Mouse (Mus musculus): ENCODE measurements around the gene Nebl. TPM values are rescaled to one million over a fixed set of nuclear protein-coding genes. Genes with fewer than 3 reads are reported as not detected.
A peak's percentile ranks its signal among the peaks of the same experiment; 100 is the strongest.

Gene Nebl
- total RNA-seq, 1 experiment from 2014 or later, result 0.38 TPM

DNA sequence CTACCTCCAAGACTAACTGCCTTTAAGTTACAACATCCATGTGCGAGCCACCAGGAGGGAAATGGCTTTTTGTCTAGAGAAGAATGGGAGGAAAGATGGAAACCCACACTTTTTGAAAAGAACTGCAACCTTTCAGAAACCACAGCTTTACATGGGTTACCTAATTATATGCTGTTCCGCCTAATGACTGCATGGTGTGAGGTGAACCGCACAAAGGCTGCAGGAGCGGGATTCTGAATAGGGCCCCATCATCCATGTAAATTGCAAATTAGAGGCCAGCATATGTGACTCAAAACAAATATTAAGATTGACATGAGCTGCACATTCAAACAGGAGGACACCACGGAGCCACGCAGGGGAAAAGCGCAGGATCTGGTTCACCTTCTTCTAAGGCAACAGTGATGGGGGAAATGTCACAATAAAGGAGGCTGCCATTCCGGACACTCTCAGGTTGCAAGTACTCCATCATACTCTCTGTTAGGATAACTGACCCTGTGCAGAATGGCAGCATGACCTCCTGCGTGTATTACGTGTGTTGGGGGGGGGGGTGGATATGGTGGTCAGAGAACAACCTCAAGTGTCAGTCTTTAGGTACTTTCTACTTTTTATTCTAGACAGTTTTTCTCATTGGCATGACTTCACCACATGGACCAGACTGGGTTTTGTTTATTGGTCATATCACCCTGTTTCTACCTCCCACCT is 294.4 kb downstream of the Nebl start:
- no peak for ATAC-seq (replicated peaks; ENCODE audit: insufficient number of reproducible peaks, low FRiP score, low TSS enrichment, poor library complexity, severe bottlenecking)

- no peak for ATAC-seq (replicated peaks; ENCODE audit: insufficient number of reproducible peaks, low FRiP score, low TSS enrichment, poor library complexity, severe bottlenecking)
Measured at GRCm38 (mm10) chr2:17435217-17435616, 296.0 kb downstream of the Nebl start.

DNA sequence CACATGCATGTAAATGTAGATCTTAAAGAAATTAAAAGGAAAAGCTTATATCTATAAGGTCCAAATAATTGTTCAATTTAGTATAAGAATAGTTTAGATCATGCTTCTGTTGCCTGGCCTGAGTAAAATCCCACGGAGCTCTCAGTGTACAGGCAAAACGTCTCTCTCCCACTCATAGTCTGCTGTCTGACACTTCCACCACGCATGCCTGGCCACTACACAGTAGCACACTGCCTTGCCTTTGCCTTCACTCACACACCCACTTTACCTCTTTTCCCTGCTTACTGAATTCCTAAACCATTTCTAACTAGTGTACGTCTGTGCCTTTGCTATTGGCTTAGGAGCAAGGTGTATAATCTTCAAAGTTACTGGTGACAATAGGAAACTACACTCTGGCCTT is 302.2 kb downstream of the Nebl start:
- ATAC-seq (replicated peaks; ENCODE audit: insufficient number of reproducible peaks, low FRiP score, low TSS enrichment, poor library complexity, severe bottlenecking), result no peak

DNA sequence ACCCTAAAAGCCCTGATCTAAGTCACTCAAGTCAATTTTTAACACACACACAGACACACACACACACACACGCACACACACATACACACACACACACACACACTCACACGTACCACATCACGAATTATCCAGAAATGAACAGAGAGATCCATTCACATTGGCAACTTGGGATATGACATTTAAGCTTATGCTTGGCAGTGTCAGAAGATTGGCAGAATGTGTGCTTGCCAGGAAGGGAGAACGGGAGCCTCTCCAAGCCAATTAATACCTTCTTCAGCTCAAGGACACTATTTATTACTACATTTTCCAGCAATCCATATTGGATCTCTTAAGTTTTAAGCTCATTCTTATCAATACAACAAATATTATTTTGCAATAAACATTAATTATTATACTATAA is 303.1 kb downstream of the Nebl start:
- no peak for ATAC-seq (replicated peaks; ENCODE audit: insufficient number of reproducible peaks, low FRiP score, low TSS enrichment, poor library complexity, severe bottlenecking)

GRCm38 (mm10) chr2:17422967-17423366 is 308.3 kb downstream of the Nebl start:
- no peak for ATAC-seq (replicated peaks; ENCODE audit: insufficient number of reproducible peaks, low FRiP score, low TSS enrichment, poor library complexity, severe bottlenecking)

DNA sequence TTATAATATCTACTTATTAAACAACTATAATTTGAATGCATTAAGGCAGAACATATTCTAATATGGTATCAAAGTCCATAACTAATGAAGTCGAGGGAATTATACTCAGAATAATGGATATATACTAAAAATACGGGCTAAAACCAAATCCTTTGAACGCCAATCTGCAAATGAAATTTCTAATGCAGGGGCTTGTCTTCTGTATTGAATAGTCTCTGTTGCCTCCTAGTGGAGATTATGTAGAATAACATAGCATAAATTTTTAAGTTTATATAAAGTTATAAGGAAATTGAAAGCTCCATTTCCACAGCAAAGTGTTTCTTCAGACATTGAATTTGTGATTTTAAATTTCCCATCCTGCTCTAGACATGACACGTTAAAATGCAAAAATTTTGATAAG is 315.9 kb downstream of the Nebl start:
- no peak for ATAC-seq (replicated peaks; ENCODE audit: insufficient number of reproducible peaks, low FRiP score, low TSS enrichment, poor library complexity, severe bottlenecking)

- no peak for ATAC-seq (replicated peaks; ENCODE audit: insufficient number of reproducible peaks, low FRiP score, low TSS enrichment, poor library complexity, severe bottlenecking)
Measured at GRCm38 (mm10) chr2:17414324-17414723, 316.9 kb downstream of the Nebl start.

DNA sequence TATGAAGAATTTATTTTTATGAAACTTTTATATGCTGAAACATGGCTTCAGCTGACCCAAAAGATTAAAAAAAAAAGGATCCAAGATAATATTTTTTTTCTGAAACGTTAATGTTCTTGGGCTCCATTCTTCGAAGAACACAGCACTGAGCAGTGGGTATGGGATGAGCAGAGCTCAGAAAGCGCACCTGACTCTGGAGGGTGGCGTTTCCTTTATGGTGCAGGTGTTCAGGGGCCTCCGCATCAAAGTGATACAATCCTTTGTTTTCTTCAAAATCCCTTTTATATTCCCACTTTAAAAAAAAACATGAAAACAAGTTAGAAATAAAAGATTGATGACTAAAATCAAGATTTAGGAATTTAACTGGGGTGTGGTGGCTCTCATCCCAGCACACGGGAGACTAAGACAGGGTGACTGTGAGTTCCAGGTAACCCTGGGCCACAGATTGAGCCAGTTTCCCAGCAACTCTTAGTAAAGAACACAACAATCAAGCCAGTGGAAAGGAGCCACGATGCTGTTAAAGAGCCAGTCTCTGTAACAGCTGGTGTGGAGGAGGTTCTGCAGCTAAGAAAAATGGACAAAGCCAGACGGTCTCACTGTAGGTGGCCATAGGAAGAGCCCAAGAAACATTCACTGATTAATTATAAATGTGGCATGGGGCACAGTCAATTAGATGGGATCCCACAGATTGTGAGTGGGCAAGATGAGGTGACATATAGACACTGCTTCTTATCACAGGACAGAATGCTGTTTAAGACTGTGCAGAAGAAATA is 317.6 kb downstream of the Nebl start:
- no peak for ATAC-seq (replicated peaks; ENCODE audit: insufficient number of reproducible peaks, low FRiP score, low TSS enrichment, poor library complexity, severe bottlenecking)

DNA sequence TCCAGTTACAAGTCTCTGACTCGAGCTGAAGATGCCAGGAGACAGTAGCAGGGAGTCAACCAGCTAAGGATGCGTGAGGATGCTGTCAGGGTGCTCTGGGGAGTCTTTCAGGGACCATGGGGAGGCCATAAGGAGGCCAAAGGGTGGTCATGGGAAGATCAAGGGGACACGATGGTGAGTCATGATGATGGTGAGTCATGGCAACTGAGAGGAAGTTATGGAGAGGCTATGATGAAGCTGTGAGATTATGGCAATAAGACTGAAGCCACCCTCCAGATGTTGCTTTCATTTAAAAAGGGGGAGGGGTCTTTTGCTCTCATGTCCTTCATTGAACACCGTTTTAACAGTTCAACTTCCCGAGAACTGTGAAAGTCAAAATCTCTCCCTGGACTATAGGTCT is 322.0 kb downstream of the Nebl start:
- ATAC-seq (replicated peaks; ENCODE audit: insufficient number of reproducible peaks, low FRiP score, low TSS enrichment, poor library complexity, severe bottlenecking), result no peak

- no peak for ATAC-seq (replicated peaks; ENCODE audit: insufficient number of reproducible peaks, low FRiP score, low TSS enrichment, poor library complexity, severe bottlenecking)
Measured at GRCm38 (mm10) chr2:17405899-17406531, 325.2 kb downstream of the Nebl start.

- no peak for ATAC-seq (replicated peaks; ENCODE audit: insufficient number of reproducible peaks, low FRiP score, low TSS enrichment, poor library complexity, severe bottlenecking)
Measured at GRCm38 (mm10) chr2:17402511-17402910, 328.8 kb downstream of the Nebl start.

DNA sequence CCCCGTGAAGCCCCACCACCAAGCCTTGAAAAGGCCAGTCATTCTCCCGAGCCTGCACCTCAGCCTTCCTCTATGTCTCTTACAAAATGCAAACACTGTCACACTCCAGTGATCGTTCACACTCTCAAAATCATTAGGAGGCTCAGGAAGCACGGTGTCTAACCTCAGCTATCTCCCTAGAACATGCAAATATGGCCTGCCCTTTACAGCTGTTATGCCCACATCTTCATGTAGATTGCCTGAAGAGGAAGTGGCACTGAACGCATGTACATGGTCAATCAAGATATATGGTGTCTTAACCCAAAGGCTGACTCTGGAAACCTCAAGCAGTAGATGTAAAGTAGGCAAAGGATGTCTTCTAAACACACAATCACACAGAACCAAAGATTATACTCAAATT is 335.0 kb downstream of the Nebl start:
- ATAC-seq (replicated peaks; ENCODE audit: insufficient number of reproducible peaks, low FRiP score, low TSS enrichment, poor library complexity, severe bottlenecking), result no peak

GRCm38 (mm10) chr2:17391389-17391788 is 339.9 kb downstream of the Nebl start:
- no peak for ATAC-seq (replicated peaks; ENCODE audit: insufficient number of reproducible peaks, low FRiP score, low TSS enrichment, poor library complexity, severe bottlenecking)

DNA sequence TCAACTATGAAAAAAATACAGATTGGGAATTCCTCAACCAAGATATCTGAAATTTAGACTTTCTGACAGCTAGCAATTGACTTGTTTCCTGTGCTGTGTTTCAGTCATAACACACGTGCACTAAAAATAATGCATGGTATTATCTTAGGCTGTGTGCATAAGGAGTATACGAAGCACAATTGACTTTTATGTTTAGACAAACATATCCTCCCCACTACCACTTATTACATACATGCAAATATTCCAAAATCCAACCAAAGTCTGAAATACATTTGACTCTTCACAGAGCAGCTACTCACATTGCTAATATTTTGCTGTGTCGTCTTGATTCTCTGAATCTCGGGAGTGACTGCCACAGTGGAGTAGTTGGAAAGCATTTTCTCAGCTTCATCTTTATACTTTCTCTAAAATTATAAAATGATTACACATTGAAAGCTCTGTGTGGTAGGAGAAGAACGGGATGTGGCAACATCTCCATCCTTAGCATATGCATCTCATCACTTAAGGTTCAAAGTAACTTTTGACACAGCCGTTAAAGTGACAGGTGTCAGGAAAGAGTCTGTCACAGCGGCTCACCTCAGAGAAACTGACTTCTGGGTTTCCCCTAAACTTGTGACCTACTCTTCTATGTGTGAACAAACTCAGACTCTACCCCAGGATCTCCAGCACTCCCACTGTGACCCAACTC is 340.6 kb downstream of the Nebl start:
- no peak for ATAC-seq (replicated peaks; ENCODE audit: insufficient number of reproducible peaks, low FRiP score, low TSS enrichment, poor library complexity, severe bottlenecking)

- ATAC-seq (replicated peaks; ENCODE audit: insufficient number of reproducible peaks, low FRiP score, low TSS enrichment, poor library complexity, severe bottlenecking), result no peak
Measured at GRCm38 (mm10) chr2:17389886-17390285, 341.4 kb downstream of the Nebl start.

DNA sequence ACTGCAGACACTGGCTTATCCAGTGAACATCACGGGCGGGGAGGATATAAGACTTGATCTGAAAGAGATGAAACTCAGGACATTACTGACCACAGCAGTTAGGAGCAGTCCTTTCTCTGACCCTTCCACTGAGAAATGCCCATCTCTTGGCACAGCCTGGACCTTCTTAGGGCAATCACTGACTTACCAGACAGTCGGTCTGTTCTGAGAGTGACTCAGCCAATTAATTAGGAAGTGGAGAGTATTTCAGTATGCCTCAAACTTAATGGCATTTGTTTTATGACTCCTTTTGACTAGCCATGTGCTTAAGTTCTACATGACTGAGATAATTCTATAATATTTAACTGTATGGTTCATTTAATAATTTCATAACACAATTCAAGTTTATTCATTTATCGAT is 341.9 kb downstream of the Nebl start:
- no peak for ATAC-seq (replicated peaks; ENCODE audit: insufficient number of reproducible peaks, low FRiP score, low TSS enrichment, poor library complexity, severe bottlenecking)

GRCm38 (mm10) chr2:17382227-17382626 is 349.0 kb downstream of the Nebl start:
- no peak for ATAC-seq (replicated peaks; ENCODE audit: insufficient number of reproducible peaks, low FRiP score, low TSS enrichment, poor library complexity, severe bottlenecking)

DNA sequence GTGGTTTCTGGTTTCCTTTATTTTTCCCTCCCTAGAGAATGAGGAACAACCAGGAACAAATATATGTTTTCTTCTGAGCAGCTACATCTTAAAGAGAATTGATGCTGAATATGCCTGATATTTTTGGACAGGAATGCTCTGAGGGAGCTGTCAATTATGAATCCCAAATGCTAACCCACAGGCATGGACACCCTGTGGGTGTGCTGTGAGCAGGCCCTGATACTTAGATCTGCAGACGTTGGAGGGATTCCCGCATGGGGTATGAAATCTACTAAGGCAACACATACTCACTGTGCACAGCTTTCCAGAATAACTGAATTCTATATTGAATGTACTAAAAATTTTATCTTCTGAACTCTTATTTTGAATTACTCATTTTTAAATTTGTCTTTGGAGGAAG is 355.3 kb downstream of the Nebl start:
- ATAC-seq (replicated peaks; ENCODE audit: insufficient number of reproducible peaks, low FRiP score, low TSS enrichment, poor library complexity, severe bottlenecking), result no peak

DNA sequence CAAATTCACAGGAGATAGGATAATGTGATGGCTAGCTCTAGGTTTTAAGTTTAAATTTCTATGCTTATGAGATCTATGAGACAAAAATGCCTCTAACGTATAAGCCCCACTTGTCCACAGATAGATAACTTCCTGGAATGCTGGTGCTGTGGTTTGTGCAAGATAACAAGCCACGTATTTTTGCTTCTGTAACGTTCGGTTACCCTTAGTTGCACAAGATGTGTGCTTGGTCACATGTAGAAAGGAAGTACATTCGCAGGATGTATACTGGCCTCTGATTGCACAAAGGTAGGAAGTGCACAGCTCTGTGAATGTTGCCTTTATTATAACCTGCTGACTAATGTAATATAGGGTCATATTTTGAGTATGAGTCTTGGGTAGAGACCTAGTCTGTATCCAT is 365.6 kb downstream of the Nebl start:
- ATAC-seq (replicated peaks; ENCODE audit: insufficient number of reproducible peaks, low FRiP score, low TSS enrichment, poor library complexity, severe bottlenecking), result 0 out of 2 replicates have a peak, but pooled peaks have one; percentile 40
